Mouse (Mus musculus) gastrocnemius, adult 2 months (tissue): ENCODE measurements around the gene B3galt4. TPM values are rescaled to one million over a fixed set of nuclear protein-coding genes. Genes with fewer than 3 reads are reported as not detected.

Source experiments
- DNase-seq: peaks from one replicate; pipeline ENCODE4 v3.0.0; 2022
- H3K27ac ChIP-seq: fragments of 200-600 bp; 2 replicates; pipeline ENCODE4 v1.8.1; 2022; ENCODE audit warnings: mild to moderate bottlenecking
- H3K4me3 ChIP-seq: fragments of 200-600 bp; 2 replicates; pipeline ENCODE4 v1.8.1; 2022; ENCODE audit warnings: mild to moderate bottlenecking, moderate library complexity
- CTCF ChIP-seq: fragments of 200-600 bp; IDR thresholded peaks from 2 replicates; pipeline ENCODE4 v1.8.1; 2022; ENCODE audit warnings: antibody characterized with exemption, mild to moderate bottlenecking, moderate library complexity
- intact Hi-C: fragments of 180-260 bp; cut with DNase I; formaldehyde crosslinking; loops from one replicate; pipeline ENCODE4 v1.15.1; 2025
- total RNA-seq, 2 experiments: library from RNA; stranded (reverse); gene quantifications; 2 replicates each; pipeline ENCODE4 v1.2.3; 2021

The B3galt4 gene
- total RNA-seq, 2 experiments from 2014 or later, result 1.3 to 1.4 TPM

DNA sequence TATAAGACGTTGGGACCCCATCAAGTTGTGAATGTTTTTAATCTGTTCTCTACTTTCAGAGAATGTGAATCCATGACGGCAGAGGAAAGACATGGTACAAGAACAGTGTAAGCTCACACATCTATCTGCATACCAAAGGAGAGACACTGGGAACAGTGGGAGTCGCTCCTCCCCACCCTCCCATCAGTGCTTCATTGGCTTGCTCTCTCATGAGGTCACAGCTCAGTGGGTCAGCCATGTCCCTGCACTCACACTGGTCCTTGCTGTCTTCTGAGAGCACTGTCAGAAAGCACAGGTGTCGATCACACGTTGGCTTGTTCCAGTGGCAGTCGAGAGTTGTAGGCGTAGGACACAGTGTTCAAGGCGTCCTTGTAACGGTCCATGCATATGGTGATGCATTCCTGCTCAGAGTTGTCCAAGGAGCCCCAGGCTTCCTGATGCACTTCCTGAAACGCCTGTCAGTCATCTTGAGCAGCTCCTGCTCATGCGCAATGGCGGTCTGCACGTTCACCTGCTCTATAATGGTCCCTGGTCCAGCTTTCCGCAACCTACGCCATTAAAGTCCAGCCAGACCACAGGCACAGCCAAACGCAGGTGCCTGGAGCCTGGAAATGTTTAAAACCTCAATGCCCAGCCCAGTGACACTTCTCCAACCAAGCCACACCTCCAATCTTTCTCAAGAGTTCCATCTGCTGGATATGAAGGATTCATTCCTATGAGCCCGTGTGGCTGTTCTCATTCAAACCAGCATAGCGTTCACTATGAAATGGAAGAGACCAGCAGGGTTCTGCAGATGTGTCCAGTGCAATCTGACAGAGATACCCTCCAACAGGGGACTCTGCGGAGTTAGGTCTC, 29.1 kb upstream of the B3galt4 start:
- Histone ChIP-seq H3K27ac (peak overlapping the region; percentile 90), H3K4me3 (peak overlapping the region; percentile 81)
- no peak for TF ChIP-seq CTCF
- DNase-seq, result no peak
- intact Hi-C loops, result no loop called here

DNA sequence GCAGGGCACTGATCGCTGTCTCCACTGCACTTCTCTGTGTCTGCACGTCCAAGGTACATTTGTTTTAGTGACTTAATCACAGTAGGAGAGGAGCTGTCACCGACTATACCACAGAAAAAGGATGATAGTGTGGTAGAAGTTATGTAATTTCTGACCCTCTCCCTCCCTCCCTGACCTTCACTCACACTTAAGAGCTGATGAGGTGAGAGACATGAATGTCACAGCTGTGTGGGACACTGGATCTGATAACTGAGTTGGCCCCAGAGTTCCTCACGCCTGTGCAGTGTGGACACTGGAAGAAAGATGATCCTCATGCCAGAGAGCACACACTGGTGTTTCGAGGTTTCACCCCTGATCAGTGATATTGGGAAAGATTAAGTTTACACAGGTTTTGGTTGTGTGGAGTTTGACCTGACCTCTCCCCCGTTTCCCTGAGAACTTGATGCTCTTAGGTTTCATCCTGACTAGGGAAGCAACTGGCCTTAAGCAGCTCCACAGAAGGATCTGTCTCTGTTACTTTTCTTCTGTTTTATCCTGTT, 28.3 kb upstream of the B3galt4 start:
- Histone ChIP-seq H3K4me3 (no peak overlapping the region), H3K27ac (peak overlapping the region; percentile 90)
- no peak for TF ChIP-seq CTCF
- DNase-seq, result no peak
- intact Hi-C loops, result no loop called here

DNA sequence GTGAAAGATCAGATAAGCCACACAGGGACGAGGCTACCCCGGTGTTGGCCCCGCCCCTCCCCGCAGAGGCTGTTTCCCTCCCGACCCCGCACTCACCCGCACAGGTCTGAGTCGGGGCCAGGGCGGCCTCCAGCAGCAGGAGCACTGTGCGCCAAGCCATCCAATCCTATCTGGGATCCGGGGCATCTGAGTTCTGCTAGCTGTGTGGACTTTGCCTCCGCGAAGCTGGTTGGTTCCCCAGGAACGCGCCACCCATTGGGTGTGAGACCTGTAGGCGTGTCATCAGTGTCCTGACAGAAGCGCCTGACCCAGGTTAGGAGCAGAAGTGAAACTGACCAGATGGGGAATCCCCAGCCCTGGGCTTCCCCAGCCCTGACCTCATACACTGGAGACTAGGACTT, 27.3 kb upstream of the B3galt4 start:
- intact Hi-C loops, result no loop called here
- no peak for TF ChIP-seq CTCF
- H3K4me3 ChIP-seq, result peak overlapping the region; percentile 85
- H3K27ac ChIP-seq, result peak overlapping the region; percentile 90
- peak; percentile 88 for DNase-seq

DNA sequence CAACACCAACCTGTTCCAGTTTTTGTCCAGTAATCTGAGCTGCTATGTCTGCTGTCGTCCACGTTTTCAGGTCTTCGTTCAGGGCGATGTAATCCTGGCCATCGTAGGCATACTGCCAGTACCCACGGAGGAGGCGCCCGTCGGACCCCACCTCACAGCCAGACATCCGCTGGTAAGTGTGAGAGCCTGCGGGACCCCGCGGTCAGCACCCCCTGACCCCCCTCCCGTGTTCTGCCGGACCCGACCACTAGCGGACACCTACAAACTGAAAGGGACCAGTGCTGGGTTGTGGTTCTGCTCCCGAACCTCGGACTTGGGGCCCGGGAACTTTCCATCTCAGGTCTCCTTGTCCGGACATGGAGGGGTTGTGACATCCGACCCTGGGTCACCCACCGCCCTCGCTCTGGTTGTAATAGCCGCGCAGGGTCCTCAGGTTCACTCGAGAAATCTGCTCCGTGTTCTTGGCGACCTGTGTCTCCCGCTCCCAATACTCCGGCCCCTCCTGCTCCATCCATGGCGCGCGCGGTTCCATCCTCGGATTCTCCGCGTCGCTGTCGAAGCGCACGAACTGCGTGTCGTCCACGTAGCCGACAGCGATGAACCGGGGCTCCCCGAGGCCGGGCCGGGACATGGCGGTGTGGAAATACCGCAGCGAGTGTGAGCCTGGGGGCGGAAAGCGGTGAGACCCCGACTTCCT, 26.7 kb upstream of the B3galt4 start:
- TF ChIP-seq CTCF, result no peak
- H3K27ac ChIP-seq, result peak overlapping the region; percentile 90
- peak overlapping the region; percentile 85 for H3K4me3 ChIP-seq
- intact Hi-C loops, result no loop called here
- DNase-seq, result no peak

DNA sequence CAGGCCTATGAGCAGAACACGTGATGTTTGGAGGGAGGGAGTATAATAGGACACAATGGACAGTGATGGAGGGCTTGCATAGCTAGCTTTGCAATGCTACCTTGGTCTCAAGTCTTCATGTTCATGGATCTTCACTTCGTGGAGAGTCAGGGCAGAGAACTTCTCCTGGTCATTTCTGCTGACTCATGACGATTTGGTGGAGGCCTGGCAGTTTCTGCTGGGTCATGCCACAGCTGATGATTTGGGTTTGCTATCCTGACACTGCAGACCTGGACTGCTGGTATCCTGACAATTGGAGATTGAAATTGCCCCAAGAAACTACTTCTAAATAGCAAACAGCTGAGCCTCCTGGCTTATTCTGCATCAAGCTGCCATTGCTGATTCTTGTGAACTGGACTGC, 22.3 kb upstream of the B3galt4 start:
- TF ChIP-seq CTCF, result no peak
- H3K4me3 ChIP-seq, result no peak overlapping the region
- no peak for DNase-seq
- intact Hi-C loops, result no loop called here
- H3K27ac ChIP-seq, result no peak overlapping the region

DNA sequence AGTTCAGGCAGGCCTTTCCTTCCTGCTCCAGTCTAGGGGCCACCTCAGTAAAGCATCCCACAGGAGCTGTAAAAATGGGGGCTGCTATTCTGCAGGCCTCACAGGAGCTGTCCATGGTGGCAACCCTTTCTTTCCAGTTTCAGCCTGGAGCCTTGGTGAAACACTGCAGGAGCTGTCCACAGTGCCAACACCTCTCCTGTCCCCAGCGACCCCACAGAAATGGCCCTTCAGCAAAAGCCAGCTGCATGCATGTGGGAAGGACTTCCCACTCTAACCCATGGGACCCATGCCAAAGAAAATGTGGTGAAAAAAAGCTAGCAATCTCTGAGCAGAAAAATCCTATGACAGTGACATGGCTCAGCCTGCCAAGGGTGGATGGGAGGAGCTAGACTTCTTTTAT, 21.4 kb upstream of the B3galt4 start:
- no peak for DNase-seq
- H3K4me3 ChIP-seq, result no peak overlapping the region
- TF ChIP-seq CTCF, result no peak
- H3K27ac ChIP-seq, result no peak overlapping the region
- intact Hi-C loops, result no loop called here

DNA sequence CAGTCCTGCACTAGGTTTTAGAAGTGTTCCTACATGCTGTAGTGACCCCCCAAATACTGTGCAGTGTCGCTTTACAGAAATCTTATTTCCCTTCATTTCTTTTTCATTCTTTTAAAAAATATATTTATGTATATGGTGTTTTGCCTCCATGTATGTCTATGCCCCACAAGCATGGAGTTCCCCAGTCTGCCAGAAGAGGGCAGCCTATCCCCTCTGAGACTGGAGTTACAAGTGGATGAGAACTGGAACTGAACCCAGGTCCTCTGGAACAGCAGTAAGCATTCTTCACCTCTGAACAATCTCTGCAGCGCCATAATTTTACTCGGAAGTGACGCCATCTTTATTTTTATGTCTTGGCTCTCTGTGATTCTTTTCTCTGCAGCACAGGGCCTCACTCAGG, 18.1 kb upstream of the B3galt4 start:
- intact Hi-C loops, result loop anchor here (2.0 kb wide), 1 partner anchor 13 kb away; no protein-coding TSS in a partner anchor
- DNase-seq, result no peak
- Histone ChIP-seq H3K27ac (no peak overlapping the region), H3K4me3 (no peak overlapping the region)
- peak; percentile 11; the same call in 1 of the 2 replicates for TF ChIP-seq CTCF

DNA sequence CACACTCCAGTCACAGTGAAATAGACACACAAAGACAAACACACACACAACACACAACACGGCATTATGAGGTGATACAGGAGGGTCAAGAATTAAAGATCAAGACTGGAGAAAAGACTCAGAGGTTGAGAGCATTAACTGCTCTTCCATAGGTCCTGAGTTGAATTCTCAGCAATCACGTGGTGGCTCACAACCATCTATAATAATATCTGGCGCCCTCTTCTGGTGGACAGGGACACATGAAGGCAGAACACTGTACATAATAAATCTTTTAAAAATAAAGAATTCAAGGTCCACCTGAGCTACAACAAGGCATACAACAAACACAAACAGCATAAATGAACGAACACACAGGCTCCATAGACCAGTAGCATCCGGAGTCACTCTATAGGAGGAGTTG, 17.6 kb upstream of the B3galt4 start:
- peak; percentile 33 for TF ChIP-seq CTCF
- intact Hi-C loops, result loop anchor here (2.0 kb wide), 1 partner anchor 14 kb away; no protein-coding TSS in a partner anchor
- Histone ChIP-seq H3K4me3 (no peak overlapping the region), H3K27ac (no peak overlapping the region)
- no peak for DNase-seq

DNA sequence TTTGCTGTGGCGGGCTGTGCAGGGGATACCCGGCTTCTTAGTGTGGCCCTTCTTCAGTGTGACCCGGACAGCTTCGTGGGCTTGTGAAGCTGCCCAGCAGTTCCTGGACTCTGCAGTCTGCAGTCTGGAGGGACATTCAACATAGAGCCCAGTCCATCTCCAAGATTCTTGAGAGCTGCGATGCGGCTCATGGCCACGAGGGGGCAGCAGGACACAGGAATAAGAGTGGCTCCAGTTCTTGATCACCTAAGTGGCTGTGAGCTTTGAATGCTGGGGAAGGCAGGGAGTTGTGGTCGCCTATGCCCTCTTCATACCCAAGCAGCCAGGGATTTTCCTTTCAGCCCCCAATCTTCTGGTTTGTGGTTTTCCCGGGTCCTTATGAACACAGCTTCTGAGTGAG, 17.2 kb upstream of the B3galt4 start:
- DNase-seq, result peak; percentile 79
- intact Hi-C loops, result loop anchor here (2.0 kb wide), 1 partner anchor 14 kb away; no protein-coding TSS in a partner anchor
- TF ChIP-seq CTCF, result peak; percentile 83
- H3K27ac ChIP-seq, result no peak overlapping the region
- no peak overlapping the region for H3K4me3 ChIP-seq

DNA sequence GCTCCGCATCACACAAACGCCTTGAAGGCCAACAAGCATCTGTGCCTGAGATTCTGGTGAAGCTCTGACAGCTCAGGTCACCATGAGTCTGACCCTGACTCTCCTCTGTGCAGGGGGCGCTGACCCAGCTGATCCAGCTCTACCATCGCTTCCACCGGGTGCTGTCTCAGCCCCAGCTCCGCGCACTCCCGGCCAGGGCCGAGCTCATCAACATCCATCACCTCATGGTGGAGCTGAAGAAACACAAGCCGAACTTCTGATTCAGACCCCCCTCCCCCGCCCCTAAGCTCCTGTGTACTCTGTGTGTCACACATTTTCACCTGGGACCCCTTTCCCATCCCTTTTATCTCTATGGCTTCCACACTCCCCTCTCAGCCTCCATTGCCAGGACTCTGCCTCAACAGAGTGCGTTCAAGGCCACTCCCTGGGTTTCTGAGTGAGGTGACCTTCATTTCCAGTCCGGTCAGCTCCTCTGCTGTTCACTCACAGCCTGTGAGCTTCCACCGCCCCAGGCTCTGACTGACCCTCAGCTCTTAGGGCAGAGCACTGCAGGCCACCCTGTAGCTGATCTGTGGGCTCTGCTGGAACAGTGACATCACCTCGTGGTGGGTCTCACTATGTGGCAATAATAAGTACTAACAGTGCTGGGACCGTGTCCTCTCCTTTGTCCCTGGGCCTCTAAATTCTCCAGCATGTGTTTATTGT, 14.7 kb upstream of the B3galt4 start:
- DNase-seq, result no peak
- no peak overlapping the region for H3K4me3 ChIP-seq
- intact Hi-C loops, result no loop called here
- no peak for TF ChIP-seq CTCF
- H3K27ac ChIP-seq, result no peak overlapping the region

DNA sequence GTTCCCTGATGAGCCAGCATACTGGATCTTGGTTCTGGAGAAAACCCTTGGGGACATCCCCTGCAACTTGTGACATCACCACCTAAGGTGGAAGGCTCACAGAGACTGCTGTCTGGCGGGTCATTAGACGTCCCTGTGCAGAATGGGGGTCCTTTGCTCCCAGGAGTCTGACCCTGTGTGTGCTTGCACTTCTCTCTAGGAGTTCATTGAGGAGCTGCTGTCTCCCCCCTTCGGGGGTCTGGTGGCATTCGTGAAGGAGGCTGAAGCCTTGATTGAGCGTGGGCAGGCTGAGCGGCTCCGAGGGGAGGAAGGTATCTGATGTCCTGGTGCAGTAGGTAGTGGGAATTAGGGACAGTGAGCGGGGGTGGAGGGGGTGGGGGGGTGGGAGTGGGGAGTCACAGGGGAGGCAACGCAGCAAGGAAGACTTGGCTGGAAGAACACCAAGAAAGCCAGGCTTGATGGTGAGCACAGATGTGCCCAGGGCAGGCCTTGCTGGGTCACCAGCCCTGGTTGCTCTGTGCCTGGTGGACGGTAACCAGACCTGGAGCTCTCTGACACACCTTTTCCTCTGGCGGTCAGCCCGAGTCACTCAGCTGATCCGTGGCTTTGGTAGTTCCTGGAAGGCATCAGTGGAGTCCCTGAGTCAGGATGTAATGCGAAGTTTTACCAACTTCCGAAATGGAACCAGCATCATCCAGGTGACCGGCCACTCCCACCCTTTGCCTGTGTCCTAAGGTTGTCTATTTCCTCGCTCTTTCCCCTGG, 14.0 kb upstream of the B3galt4 start:
- Histone ChIP-seq H3K4me3 (no peak overlapping the region), H3K27ac (no peak overlapping the region)
- no peak for TF ChIP-seq CTCF
- DNase-seq, result no peak
- intact Hi-C loops, result no loop called here

DNA sequence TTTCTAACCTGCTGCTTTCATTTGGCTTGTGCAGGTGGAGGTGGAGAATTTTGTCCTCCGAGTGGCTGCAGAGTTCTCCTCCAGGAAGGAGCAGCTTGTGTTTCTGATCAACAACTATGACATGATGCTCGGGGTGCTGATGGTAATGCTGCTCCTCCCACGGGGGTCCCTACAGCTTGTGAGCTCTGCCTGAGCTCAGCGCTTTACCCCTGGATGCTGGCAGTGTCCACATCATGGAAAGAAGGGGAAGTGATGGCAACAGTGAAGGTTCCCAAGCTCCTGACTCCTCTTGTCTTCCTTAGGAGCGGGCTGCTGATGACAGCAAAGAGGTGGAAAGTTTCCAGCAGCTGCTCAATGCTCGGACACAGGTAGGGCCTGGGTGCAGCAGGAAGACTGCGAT, 11.6 kb upstream of the B3galt4 start:
- no peak overlapping the region for H3K27ac ChIP-seq
- intact Hi-C loops, result no loop called here
- no peak for TF ChIP-seq CTCF
- DNase-seq, result no peak
- no peak overlapping the region for H3K4me3 ChIP-seq
